Mouse (Mus musculus): ENCODE results near the gene Ltc4s.

DNA sequence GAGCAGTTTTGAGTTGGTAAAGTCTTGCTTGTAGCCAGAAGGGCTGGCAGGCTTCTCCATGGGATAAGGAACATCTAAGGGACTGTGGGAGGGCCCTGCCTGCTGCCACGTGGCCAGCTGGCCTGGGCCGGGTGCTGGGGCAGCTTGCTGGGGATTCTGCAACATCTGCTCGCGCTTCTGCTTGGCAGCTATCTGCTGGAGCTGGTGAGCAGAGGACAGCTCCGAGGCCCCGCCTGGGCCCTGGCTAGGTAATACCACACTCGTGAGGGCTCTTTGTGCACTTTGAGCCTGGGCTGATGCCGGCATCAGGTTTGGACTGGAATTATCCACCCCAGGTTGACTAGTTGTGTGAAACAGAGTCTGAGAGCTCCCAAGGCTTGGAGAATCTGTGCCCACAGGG lies 27.5 kb upstream of the Ltc4s start:
- TF ChIP-seq USF1 (IDR thresholded peaks at IDR 0.05; ENCODE audit: low read depth): no peak
- TF ChIP-seq CTCF (IDR thresholded peaks at IDR 0.05; ENCODE audit: control insufficient read depth, insufficient read depth, insufficient read length): no peak
- TF ChIP-seq MAX (IDR thresholded peaks at IDR 0.05): no peak
- TF ChIP-seq MYOD1 (IDR thresholded peaks at IDR 0.05; ENCODE audit: control insufficient read depth, insufficient read length, low read depth): no peak
- no peak for TF ChIP-seq MYOG (IDR thresholded peaks at IDR 0.05; ENCODE audit: control insufficient read depth, extremely low read depth, insufficient read length)

Measured in C2C12 (cell line).